Comparison of ENCODE assay signal across 25 mouse cellular contexts in genomic region chr5:30146526-30146925, GRCm38 (mm10). TPM values are rescaled to one million over a fixed set of nuclear protein-coding genes. Genes with fewer than 3 reads are reported as not detected.
"Had no signal": no experiment of that assay in that cellular context is flagged by ENCODE, and none has a peak within 500 bp of the region (broad histone marks: within the 10 kb centered on the region; RNA-seq: fewer than 3 reads in every experiment).

No protein-coding gene starts in this region.

- H3K4me1 ChIP-seq: midbrain, embryonic 10.5 days; midbrain, embryonic 12.5 days had no signal

- H3K27ac ChIP-seq: midbrain, embryonic 10.5 days; midbrain, embryonic 12.5 days; neural tube, embryonic 13.5 days; neural tube, embryonic 15.5 days had no signal

- DNase-seq: lung, adult 18-20 months; lung, embryonic 14.5 days; lung, postnatal 10 days; lung, postnatal 4 days; midbrain, embryonic 14.5 days; retina, postnatal 1 day; right cerebral cortex, adult 18-20 months; right cerebral cortex, postnatal 14 days; spleen, adult 18-20 months; thymus, adult 18-20 months; thymus, postnatal 14 days; thymus, postnatal 36 days had no signal

- H3K4me3 ChIP-seq: midbrain, embryonic 10.5 days; midbrain, embryonic 12.5 days; myocyte; neural tube, embryonic 13.5 days; neural tube, embryonic 15.5 days had no signal

RNA-seq across cellular contexts. Expression of gene 3110082J24Rik, which starts 40.6 kb away (rescaled TPM):
- total RNA-seq: megakaryocyte, adult 5-6 weeks; megakaryocyte-erythroid progenitor cell, adult 5-6 weeks had no signal
- polyA plus RNA-seq: lung, embryonic 14.5 days; lung, embryonic 16.5 days; stomach, embryonic 14.5 days; stomach, embryonic 16.5 days; thymus, postnatal 0 days had no signal

RNA-seq across cellular contexts. Expression of gene Garem2, which starts 41.6 kb away (rescaled TPM):
- total RNA-seq: megakaryocyte, adult 5-6 weeks had no signal

RNA-seq across cellular contexts. Expression of gene Adgrf3, which starts 59.0 kb away (rescaled TPM):
- total RNA-seq: megakaryocyte, adult 5-6 weeks; megakaryocyte-erythroid progenitor cell, adult 5-6 weeks had no signal
- polyA plus RNA-seq: midbrain, embryonic 12.5 days; midbrain, embryonic 14.5 days; midbrain, embryonic 16.5 days; neural tube, embryonic 11.5 days; neural tube, embryonic 13.5 days; neural tube, embryonic 15.5 days had no signal
